Mouse (Mus musculus): ENCODE data around the gene Maco1.
"Not testable (repeated sequence)": the region's sequence is repeated elsewhere in the genome, so short reads cannot be mapped to it uniquely, and the experiment has no call there.

The Maco1 gene

GRCm38 (mm10) chr4:134858494-134858893 lies 5.3 kb upstream of the Maco1 start:
- no peak for DNase-seq

- DNase-seq: no peak
These were observed 3.4 kb upstream of the Maco1 start for GRCm38 (mm10) chr4:134856501-134856900.

GRCm38 (mm10) chr4:134856056-134856455 lies 2.9 kb upstream of the Maco1 start:
- no peak for DNase-seq

- no peak for DNase-seq
These were observed 2.2 kb upstream of the Maco1 start for GRCm38 (mm10) chr4:134855371-134855770.

GRCm38 (mm10) chr4:134853637-134854485 lies 716 bp upstream of the Maco1 start:
- DNase-seq: peak; percentile 97 to 98

GRCm38 (mm10) chr4:134852438-134853255 lies 498 bp downstream of the Maco1 start:
- DNase-seq: no peak

- peak; percentile 16 to 22 for DNase-seq
These were observed 1.3 kb downstream of the Maco1 start for GRCm38 (mm10) chr4:134851876-134852275.

GRCm38 (mm10) chr4:134851236-134851635 lies 1.9 kb downstream of the Maco1 start:
- no peak for DNase-seq

GRCm38 (mm10) chr4:134850551-134850950 lies 2.6 kb downstream of the Maco1 start:
- DNase-seq: no peak

GRCm38 (mm10) chr4:134847587-134847986 lies 5.6 kb downstream of the Maco1 start:
- no peak for DNase-seq

GRCm38 (mm10) chr4:134843566-134843965 lies 9.6 kb downstream of the Maco1 start:
- peak; percentile 21 to 33 for DNase-seq

GRCm38 (mm10) chr4:134840231-134840630 lies 12.9 kb downstream of the Maco1 start:
- no peak for DNase-seq

- not testable (repeated sequence) for DNase-seq
These were observed 14.4 kb downstream of the Maco1 start for GRCm38 (mm10) chr4:134838706-134839105.

GRCm38 (mm10) chr4:134838221-134838620 lies 14.9 kb downstream of the Maco1 start:
- DNase-seq: no peak

- DNase-seq: no peak
These were observed 17.7 kb downstream of the Maco1 start for GRCm38 (mm10) chr4:134835486-134835885.

- DNase-seq: no peak
These were observed 21.2 kb downstream of the Maco1 start for GRCm38 (mm10) chr4:134831934-134832333.

- no peak for DNase-seq
These were observed 25.3 kb downstream of the Maco1 start for GRCm38 (mm10) chr4:134827806-134828205.

GRCm38 (mm10) chr4:134826348-134826747 lies 26.8 kb downstream of the Maco1 start:
- no peak for DNase-seq

GRCm38 (mm10) chr4:134825864-134826263 lies 27.3 kb downstream of the Maco1 start:
- DNase-seq: not testable (repeated sequence)

GRCm38 (mm10) chr4:134823560-134823959 lies 29.6 kb downstream of the Maco1 start:
- DNase-seq: no peak

GRCm38 (mm10) chr4:134821061-134821460 lies 32.1 kb downstream of the Maco1 start:
- DNase-seq: no peak

GRCm38 (mm10) chr4:134817706-134818105 lies 35.4 kb downstream of the Maco1 start:
- no peak for DNase-seq

- no peak for DNase-seq
These were observed 38.9 kb downstream of the Maco1 start for GRCm38 (mm10) chr4:134814229-134814571.

Measured in cerebellum, postnatal 25 days (tissue).